Mouse (Mus musculus): Measurements from ENCODE around the gene Ntn5.

The Ntn5 gene

DNA sequence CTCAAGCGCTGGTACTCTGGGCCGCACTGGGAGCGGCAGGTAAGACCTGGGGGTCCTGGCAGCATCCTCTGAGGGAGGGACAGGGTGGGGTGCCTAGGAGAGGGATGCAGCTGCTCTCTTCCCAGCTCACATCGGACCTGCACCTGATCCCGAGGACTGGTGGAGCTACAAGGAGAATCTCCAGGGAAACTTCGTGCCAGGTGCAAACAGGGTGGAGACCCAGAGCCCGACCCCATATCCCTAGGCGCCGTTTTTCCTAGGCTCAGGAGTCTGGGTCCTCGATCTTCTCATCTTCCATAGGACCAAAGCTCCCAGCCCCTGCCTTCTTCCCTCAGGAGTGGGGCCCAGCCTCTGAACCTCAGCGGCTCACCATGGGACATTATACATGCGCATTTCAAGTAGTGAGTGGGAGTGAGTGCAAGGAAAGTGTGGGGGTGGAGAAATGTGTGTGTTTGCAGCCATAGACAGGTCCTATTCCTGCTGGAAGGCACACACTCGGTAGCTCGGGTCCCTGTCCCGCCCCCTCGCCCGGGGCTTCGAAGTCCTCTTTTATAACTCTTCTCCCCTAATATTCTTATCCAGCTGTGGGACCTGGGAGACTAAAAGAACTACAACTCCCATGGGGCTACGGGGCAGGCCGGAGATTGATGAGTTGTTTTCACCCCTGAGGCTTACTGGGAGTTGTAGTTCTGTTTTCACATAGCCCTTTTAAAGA is 16.6 kb downstream of the Ntn5 start:
- DNase-seq = peak; percentile 81

DNA sequence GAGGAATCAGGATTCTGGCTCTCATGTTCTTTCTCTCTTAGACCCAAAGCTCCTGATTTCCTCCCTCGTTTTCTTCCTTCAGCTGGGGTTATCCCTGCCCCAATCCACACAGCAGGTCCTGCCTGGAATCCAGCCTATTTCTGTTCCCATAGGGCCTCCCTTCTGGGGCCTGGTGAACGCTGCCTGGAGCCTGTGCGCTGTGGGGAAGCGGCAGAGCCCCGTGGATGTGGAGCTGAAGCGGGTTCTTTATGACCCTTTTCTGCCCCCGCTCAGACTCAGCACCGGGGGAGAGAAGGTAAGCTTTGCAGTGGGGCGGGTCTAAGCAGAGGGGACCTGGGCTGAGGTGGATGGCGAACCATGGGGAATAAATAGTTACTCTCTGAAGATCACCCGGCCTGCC is 17.2 kb downstream of the Ntn5 start:
- no peak for DNase-seq

DNA sequence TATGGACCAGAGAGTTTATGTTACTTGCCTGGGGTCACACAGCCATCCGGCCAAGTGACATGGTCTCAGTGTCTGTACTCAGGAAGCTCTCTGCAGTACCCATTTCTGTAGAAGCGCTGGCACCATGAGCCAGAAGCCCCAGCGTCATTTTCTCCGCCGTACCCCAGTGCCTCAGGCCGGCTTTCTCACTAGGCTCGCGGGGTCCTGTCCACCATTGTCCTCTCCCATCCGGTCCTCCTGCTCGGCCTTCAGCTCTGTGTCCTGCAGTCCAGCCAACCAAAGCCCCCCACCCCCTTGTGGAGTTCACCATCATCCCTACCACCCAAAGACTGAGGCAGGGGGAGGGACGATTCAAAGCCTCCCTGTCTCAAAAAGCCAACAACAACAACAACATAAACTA is 17.8 kb downstream of the Ntn5 start:
- peak; percentile 46 for DNase-seq

DNA sequence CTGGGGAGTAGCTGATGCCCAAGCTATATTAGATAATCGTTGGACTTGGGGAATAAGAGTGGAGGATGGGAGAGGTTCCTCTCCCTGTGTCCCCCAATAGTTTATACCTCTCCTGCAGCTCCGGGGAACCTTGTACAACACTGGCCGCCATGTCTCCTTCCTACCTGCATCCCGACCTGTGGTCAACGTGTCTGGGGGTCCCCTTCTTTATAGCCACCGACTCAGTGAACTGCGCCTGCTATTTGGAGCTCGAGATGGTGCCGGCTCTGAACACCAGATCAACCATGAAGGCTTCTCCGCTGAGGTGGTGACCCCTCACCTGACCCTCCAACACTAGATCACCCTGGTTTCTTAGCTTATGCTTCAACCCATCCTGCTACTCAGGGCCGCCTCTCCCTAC is 18.5 kb downstream of the Ntn5 start:
- peak; percentile 43 for DNase-seq

DNA sequence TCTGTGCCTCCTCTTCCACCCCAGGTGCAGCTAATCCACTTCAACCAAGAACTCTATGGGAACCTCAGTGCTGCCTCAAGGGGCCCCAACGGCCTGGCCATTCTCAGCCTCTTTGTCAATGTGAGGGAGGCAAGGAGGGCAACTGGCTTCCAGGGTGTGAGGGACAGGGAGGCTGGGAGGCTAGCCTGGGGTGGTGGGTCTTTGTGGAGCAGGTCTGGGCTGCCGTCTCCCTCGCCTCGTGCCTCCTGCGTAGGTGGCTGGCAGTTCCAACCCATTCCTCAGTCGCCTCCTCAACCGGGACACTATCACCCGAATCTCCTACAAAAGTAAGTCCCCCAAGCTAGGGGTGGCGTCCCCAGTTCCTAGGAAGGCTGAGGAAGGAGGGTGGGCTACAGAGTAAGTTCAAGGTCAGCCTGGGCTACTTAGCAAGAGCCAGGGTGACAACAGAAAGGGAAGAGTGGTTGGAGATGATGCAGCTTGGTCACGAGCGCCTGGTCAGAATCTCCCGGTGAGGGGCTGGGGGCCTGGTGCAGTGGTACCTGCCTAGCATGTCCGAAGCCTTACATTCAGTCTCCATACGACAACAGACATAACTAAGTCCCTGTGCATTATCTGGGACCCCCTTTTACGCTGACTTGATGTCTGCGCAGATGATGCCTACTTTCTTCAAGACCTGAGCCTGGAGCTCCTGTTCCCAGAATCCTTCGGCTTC is 19.1 kb downstream of the Ntn5 start:
- DNase-seq = peak; percentile 44

DNA sequence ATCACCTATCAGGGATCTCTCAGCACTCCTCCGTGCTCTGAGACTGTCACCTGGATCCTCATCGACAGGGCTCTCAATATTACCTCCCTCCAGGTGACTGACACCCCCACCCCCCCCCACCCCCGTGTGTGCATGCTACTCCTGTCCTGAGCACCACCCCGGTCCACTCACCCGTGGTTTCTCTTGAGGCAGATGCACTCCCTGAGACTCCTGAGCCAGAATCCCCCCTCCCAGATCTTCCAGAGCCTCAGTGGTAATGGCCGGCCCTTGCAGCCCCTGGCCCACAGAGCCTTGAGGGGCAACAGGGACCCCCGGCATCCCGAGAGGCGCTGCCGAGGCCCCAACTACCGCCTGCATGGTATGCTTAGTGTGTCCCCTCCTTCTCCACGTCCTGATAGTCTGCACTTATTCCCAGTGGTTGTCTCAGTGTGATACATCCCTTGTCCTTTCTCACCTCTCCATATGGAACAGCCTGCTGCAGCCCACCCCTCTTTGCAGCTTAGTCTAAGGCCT is 19.8 kb downstream of the Ntn5 start:
- DNase-seq = no peak

DNA sequence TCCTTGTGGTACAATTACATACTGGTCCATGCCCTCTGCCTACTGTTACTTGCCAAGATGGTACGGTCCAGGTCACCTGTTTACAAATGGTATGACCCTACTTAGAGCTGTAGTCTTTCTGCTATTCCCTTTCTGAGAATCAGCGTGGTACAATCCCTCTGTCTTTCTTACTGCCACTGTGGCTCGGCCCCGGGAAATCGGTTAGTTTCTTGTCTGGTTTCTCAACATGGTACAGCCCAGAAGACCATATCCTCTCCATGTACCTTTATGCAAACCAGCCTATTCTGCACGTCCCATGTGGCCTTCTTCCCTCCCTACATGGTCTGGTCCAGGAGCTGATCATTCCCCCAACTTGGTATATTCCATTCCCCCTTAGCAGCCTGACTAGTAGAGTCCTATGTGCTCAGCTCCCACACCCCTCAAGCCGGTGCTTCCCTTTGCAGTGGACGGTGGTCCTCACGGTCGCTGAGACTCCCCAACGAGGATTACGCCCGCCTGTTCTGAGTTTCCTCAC is 20.3 kb downstream of the Ntn5 start:
- DNase-seq = peak; percentile 85

DNA sequence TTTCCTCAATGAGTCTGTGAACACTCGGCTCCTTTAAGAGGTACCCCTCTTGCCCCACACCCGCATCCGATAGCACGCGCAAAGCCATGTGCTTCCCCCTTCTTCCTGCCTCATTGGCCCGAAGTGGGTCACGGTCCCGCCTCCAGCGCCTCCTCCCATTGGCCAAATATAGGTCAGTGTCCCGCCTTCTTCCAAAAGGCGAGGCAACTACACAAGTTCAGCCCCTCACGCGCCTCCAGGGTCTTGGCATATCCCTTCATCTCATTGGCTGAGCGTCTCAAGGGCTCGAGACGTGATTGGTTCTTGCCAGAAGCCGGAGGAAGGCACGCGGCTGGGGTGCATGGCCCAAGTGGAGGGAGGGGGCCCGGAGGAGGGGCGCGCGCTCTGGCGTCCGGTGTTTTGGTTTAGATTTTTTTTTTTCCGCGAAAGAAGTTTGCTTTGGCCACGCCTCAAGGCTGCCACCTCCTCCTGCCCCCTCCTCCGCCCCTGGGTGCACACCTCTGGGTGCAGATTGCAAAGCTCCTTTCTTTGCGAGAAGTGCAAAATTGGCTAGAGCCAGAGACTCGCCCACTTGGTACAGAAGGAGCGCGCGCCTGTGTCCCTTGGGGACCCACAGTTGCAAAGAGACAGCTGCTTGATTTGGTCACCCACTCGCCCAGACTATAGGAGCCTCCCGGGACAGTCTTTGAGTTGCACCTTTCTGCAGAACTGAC is 21.1 kb downstream of the Ntn5 start, which contains the start of gene Dbp:
TSS of gene Dbp (plus strand) at position 359 of the 713 bp plus-strand sequence.
- DNase-seq = peak; percentile 98

DNA sequence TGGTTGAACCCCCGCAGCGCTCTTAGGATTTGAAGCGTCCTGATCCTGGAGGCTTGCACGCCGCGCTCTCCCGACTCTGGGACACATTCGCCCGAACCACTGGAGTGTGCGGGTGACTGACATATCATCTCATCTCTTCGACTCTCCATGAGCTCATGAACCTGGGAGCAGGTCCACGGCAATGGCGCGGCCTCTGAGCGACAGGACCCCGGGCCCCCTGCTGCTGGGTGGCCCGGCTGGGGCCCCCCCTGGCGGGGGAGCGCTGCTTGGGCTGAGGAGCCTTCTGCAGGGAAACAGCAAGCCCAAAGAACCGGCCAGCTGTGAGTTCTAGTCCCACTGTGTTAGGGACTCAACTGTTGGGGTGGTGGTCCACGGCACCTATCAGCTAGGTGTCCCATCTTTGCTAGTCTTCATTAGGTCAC is 21.6 kb downstream of the Ntn5 start:
- no peak for DNase-seq

DNA sequence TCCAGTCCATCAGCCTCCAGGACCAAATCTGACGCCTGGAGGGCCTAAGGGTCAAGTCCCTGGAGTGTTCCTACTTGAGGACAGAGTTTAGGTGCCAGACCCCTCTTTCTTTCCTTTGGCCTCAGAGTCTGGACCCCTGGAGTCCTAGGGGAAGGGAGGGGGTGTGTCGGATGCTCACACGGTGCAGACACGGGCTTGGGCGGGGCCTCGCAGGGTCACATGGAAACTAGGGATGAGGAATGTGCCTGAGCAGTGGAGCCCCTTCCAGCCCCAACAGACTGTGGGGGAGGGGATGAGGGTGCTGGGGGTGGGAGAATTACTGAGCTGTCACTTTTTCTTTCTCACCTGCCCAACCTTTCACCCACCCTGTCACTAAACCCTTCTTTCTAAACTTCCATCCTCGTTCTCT is 22.1 kb downstream of the Ntn5 start:
- peak; percentile 80 for DNase-seq

DNA sequence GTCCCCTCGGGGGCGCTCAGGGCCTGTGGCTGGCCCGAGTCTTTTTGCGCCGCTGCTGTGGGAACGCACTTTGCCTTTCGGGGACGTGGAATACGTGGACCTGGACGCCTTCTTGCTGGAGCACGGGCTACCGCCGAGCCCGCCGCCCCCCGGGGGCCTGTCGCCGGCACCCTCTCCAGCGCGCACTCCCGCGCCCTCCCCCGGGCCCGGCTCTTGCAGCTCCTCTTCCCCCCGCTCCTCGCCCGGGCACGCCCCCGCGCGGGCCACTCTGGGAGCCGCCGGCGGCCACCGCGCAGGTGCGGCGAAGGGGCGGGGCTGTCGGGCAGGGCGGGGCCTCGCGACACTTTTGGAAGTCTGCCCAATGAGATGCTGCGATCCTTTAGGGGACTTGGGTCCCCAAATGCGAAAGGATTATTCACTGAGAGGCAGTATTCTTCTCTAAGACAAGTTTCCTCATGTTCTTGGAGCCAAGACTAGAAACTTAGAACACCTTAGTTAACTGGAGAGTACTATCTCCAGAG is 23.0 kb downstream of the Ntn5 start:
- DNase-seq = peak; percentile 85

DNA sequence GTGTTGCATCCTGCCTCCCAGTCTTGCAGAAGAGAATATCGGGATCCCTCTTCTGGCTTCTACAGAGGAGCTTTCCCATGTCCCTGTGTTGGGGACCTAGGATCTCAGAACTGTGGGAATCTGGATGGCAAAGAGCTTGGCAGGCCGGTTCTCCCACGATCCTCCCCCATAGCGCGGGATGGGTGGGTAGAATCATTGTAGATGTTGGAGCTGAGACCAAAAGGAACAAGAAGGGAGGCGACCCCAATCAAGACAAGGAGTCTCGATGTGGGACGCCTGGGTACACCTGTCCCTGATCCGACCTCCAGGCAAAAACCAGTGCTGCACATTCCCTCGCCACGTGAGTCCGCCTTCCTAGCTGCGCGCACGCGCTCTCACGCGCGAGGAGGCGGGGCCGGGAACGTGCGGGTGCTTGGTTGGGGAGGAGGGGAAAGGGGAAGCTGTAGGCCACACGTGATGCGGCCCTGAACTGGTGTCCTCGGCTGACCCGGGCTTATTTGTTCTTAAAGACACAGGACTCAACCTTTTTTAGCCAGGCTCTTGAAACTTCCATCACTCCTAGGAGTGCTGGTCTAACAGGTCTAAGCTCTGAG is 23.6 kb downstream of the Ntn5 start:
- DNase-seq = peak; percentile 95

DNA sequence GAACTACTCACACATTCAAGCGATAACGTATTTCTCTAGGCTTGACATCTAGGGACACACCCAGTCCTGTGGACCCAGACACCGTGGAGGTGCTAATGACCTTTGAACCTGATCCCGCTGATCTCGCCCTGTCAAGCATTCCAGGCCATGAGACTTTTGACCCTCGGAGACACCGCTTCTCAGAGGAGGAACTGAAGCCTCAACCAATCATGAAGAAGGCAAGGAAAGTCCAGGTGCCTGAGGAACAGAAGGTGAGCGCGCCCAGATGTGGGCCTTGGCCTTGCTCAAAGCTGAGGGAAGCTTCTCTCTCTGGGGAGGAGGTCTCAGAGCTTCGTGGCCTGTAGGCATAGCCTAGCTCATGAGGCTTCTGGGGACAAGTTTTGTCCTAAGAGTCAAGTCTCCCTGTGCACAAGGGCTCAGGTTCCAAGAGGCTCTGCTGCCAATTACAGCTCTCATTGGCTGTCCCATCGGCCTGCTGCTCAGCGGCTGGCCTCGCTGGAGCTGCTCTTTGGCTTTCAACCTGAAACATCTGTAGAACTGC is 24.5 kb downstream of the Ntn5 start:
- DNase-seq = peak; percentile 49

DNA sequence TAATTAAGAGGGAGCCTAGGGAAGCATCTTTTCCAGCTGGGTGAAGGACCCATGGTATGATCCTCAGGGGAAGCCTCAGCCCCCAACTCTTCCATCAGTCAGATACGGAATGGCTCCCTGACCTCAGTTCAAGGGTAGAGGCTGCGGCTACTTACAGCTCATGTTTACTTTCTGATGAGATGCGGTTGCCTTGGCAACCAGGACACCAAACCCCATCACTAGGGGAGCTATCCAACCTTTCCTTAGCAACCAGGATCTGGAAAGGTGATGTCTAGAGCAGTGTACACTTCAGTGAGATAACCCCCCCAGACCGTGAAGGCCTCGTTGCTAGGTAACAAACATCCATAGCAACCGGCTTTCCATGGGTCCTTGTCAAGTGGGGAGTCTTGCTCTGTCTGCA is 25.2 kb downstream of the Ntn5 start:
- peak; percentile 35 for DNase-seq

DNA sequence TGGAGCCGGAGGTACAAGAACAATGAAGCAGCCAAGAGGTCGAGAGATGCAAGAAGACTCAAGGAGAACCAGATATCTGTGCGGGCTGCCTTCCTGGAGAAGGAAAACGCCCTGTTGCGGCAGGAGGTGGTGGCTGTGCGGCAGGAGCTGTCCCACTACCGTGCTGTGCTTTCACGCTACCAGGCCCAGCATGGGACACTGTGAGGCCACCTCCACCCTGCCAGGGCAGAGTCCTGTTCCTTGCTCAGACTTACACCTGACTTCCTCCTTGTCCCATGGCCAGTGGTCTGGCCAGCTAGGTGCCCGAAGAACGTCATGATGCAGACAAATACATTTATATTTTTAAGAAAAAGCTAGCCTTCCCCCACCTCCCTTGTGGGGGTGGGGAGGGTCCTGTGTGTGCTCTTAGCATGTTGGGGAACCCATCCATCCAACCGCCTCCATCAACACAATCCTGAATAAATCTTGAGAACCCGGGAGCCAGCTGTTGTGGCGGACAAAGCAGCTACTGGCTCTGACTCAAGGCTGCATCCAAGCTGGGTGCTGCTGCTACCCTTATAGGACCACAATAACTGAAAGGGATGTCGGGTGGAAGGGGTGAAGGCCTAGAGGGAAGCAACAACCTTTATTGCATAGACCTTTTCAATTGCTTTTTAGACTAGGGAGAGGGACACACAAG is 26.0 kb downstream of the Ntn5 start:
- DNase-seq = peak; percentile 39

DNA sequence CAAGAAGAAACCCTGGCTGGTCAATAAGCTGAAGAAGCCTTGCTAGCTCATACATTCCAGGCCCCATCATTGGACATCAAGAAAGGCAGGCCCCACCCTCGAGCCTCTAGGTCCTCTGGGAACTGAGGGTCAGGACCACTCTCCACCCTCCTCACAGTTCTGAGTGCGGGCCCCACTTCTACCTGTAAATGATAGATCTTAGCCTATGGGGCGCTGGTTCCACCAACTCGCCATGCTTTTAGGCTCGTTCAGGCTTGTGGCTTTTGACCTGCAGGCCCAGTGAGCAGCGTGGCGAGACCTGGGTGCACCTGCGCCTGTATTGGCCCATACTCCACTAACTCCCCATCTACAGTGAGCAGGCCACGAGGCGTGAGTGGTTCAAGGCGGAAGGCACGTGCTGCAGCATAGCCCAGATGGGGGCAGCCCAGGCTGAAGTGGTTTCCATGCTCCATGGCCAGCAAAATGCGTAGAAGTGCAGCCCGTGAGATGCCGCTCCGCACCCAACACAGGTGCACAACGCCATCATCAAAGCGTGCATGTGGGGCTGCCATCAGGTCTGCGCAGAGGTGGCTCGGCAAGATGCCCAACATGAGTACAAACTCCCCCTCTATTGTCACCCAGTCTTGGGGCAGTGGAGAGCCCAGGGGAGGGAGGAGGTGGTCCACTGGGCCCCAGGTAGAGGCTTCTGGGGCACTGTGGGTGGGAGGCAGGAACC is 26.8 kb downstream of the Ntn5 start:
- DNase-seq = peak; percentile 36

DNA sequence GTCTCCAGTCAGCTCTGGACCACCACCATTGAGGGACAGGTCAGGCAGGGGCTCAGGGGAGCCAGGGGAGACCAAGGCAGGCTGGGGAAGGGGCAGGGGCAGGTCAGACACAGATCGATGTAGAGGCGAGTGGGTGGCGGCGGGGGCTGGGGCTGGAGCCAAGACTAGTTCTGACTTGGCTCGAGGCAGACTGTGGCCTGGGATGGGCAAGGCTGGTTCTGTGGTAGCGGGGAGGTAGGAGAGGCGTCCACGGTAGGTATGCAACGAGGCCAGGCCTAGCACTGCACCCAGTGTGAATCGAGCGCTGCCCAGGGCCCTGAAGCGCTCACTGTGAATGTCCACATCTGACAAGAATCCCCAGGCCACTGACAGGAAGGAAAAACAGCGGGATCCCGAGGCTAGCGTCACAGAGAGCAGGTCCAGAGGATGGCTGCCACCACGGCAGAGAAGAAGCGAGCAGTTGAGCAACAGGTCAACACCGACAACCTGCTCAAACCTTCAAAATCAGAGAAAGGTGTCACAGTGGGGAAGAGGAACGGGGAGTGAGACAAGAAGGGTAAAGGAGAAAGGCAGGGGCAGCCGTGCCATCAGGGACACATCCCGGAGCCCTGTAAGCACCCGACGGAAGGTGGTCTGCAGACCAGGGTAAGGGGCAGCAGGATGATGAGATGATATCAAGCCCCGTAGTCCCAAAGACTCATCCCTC is 27.6 kb downstream of the Ntn5 start:
- DNase-seq = peak; percentile 46

DNA sequence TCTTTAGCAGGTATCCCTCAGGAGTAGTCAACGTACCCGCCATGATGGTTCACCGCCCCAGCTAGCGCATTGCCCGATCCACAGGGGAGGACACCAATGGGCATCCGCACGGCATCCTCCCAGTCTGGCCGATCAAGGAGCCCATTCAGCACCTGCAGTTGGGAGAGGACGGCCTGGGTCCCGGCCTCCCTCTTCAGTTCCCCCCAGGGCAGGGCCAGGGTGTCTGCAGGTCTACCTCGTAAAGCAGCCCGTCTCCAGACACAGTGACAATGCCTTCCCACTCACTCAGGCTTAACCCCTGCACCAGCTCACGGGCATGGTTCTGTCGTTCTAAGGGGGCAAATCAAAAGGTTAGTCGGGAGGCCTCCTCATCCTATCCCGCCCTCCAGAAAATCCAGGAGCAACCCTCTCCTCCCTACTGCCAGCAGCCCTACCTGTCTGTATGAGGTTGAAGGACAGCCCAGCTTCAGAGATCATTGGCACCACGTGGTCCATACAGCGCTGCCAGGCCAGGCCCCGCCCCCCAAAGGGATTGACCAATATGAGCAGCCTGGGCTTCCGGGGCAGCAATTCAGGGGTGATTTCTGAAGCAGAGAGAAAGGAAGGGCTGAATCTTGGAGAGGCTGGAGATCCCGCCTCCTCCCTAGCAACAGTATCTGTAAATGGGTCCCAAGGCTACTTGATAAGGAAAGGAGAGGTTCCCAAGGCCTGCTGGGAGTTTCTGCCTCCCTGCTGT is 28.4 kb downstream of the Ntn5 start:
- DNase-seq = peak; percentile 51

DNA sequence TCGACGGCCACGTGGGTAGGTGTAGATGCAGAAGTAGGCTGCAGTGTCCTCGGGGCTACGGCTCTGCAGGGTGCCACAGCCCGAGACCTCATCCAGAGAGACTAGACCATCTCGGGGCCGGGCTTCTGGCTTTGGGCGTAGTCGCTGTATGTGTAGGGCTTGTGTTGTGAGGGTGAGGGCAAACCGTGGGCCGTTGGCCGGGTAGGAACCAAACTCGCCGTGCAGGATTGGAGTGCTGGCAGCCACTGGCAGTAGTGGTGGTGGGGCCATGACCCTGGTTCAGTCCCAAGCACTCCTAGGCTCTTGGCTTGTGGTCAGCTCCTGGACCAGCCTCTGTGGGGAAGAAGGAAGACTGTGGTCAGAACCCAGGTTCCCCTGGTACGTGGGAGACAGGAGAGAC is 29.6 kb downstream of the Ntn5 start:
- peak; percentile 49 for DNase-seq

Measured in cerebellum, adult 8-10 months (tissue).